Mouse (Mus musculus): ENCODE results near the gene Shc3. TPM values are rescaled to one million over a fixed set of nuclear protein-coding genes. Genes with fewer than 3 reads are reported as not detected.

Shc3 gene
- polyA plus RNA-seq, 1 experiment from 2014 or later: 3.4 TPM

- peak overlapping the region; percentile 5; the same call in 1 of the 2 replicates for H3K4me3 ChIP-seq
Measured at GRCm38 (mm10) chr13:51409936-51410481, 159.2 kb downstream of the Shc3 start.

GRCm38 (mm10) chr13:51408519-51409001 lies 160.7 kb downstream of the Shc3 start, which contains the start of gene S1pr3:
Gene S1pr3, plus strand, starts transcription at chr13:51408639.
- H3K4me3 ChIP-seq: peak within 1 kb of the TSS; percentile 38
- peak; percentile 70 for ATAC-seq (ENCODE audit: low read depth)
- under 1% methylated on average over 33 of the region's 33 CpGs for whole genome bisulfite sequencing
- H3K4me2 ChIP-seq: peak within 1 kb of the TSS; percentile 61
- peak within 1 kb of the TSS; percentile 64 for H3K9ac ChIP-seq
- no peaks in the 10 kb centered on the region for H3K9me3 ChIP-seq
- no peaks in the 10 kb centered on the region for H3K36me3 ChIP-seq
- H3K27me3 ChIP-seq: peaks cover 29% of the 10 kb centered on the region
- H3K4me1 ChIP-seq (replicated peaks): peaks cover 20% of the 10 kb centered on the region
- H3K27ac ChIP-seq (replicated peaks): no peak within 1 kb of the TSS

More at GRCm38 (mm10) chr13:51409936-51410481, 159.2 kb downstream of the Shc3 start:
- H3K4me2 ChIP-seq: peak overlapping the region; percentile 29
- H3K27ac ChIP-seq (replicated peaks): no peak overlapping the region
- H3K4me1 ChIP-seq (replicated peaks): peaks cover 20% of the 10 kb centered on the region
- H3K9me3 ChIP-seq: 0 out of 2 replicates have a peak, but pooled peaks cover under 1% of the 10 kb centered on the region
- no peak for ATAC-seq (ENCODE audit: low read depth)
- 79% methylated on average over 6 of the region's 6 CpGs for WGBS
- H3K9ac ChIP-seq: no peak overlapping the region
- H3K36me3 ChIP-seq: no peaks in the 10 kb centered on the region
- peaks cover 29% of the 10 kb centered on the region for H3K27me3 ChIP-seq

- Histone ChIP-seq H3K4me2 (peak overlapping the region; percentile 61), H3K9ac (no peak overlapping the region), H3K27me3 (peaks cover 29% of the 10 kb centered on the region), H3K9me3 (no peaks in the 10 kb centered on the region), H3K27ac (replicated peaks) (no peak overlapping the region), H3K4me1 (replicated peaks) (peaks cover 20% of the 10 kb centered on the region), H3K4me3 (no peak overlapping the region), H3K36me3 (no peaks in the 10 kb centered on the region)
- peak; percentile 17; the same call in 1 of the 2 replicates for ATAC-seq (ENCODE audit: low read depth)
- WGBS: 29% methylated on average over 13 of the region's 13 CpGs
Measured at GRCm38 (mm10) chr13:51407541-51408217, 161.5 kb downstream of the Shc3 start.

GRCm38 (mm10) chr13:51405731-51406320 lies 163.4 kb downstream of the Shc3 start:
- Histone ChIP-seq H3K9me3 (no peaks in the 10 kb centered on the region), H3K27me3 (peaks cover 29% of the 10 kb centered on the region), H3K4me1 (replicated peaks) (peaks cover 26% of the 10 kb centered on the region), H3K9ac (no peak overlapping the region), H3K4me3 (no peak overlapping the region), H3K36me3 (no peaks in the 10 kb centered on the region), H3K4me2 (no peak overlapping the region), H3K27ac (replicated peaks) (no peak overlapping the region)
- ATAC-seq (ENCODE audit: low read depth): no peak
- WGBS: 93% methylated on average over 13 of the region's 13 CpGs

GRCm38 (mm10) chr13:51404566-51404965 lies 164.7 kb downstream of the Shc3 start:
- WGBS: 86% methylated on average over 4 of the region's 4 CpGs
- H3K4me2 ChIP-seq: no peak overlapping the region
- H3K9me3 ChIP-seq: no peaks in the 10 kb centered on the region
- H3K27ac ChIP-seq (replicated peaks): no peak overlapping the region
- H3K4me3 ChIP-seq: no peak overlapping the region
- no peak overlapping the region for H3K9ac ChIP-seq
- no peaks in the 10 kb centered on the region for H3K36me3 ChIP-seq
- H3K27me3 ChIP-seq: peaks cover 27% of the 10 kb centered on the region
- no peak for ATAC-seq (ENCODE audit: low read depth)
- H3K4me1 ChIP-seq (replicated peaks): peaks cover 33% of the 10 kb centered on the region

GRCm38 (mm10) chr13:51400736-51401501 lies 168.3 kb downstream of the Shc3 start:
- H3K27ac ChIP-seq (replicated peaks): 0 out of 2 replicates have a peak overlapping the region, but pooled peaks have one; percentile 28
- H3K9me3 ChIP-seq: no peaks in the 10 kb centered on the region
- H3K4me2 ChIP-seq: peak overlapping the region; percentile 72
- H3K4me1 ChIP-seq (replicated peaks): peaks cover 12% of the 10 kb centered on the region
- H3K4me3 ChIP-seq: peak overlapping the region; percentile 41
- no peaks in the 10 kb centered on the region for H3K36me3 ChIP-seq
- peak; percentile 82 for ATAC-seq (ENCODE audit: low read depth)
- no peaks in the 10 kb centered on the region for H3K27me3 ChIP-seq
- H3K9ac ChIP-seq: peak overlapping the region; percentile 66
- 9% methylated on average over 20 of the region's 20 CpGs for WGBS

- Histone ChIP-seq H3K4me2 (peak overlapping the region; percentile 72), H3K27ac (replicated peaks) (0 out of 2 replicates have a peak overlapping the region, but pooled peaks have one; percentile 28), H3K27me3 (no peaks in the 10 kb centered on the region), H3K4me1 (replicated peaks) (peaks cover 12% of the 10 kb centered on the region), H3K36me3 (no peaks in the 10 kb centered on the region), H3K9me3 (no peaks in the 10 kb centered on the region), H3K4me3 (peak overlapping the region; percentile 41), H3K9ac (peak overlapping the region; percentile 66)
- WGBS: 27% methylated on average over 14 of the region's 14 CpGs
- ATAC-seq (ENCODE audit: low read depth): peak; percentile 70
Measured at GRCm38 (mm10) chr13:51400186-51400719, 169.0 kb downstream of the Shc3 start.

- no peak for ATAC-seq (ENCODE audit: low read depth)
- Histone ChIP-seq H3K9me3 (no peaks in the 10 kb centered on the region), H3K27me3 (no peaks in the 10 kb centered on the region), H3K4me3 (no peak overlapping the region), H3K27ac (replicated peaks) (no peak overlapping the region), H3K4me2 (no peak overlapping the region), H3K4me1 (replicated peaks) (peaks cover 12% of the 10 kb centered on the region), H3K9ac (no peak overlapping the region), H3K36me3 (no peaks in the 10 kb centered on the region)
- WGBS: 91% methylated on average over 3 of the region's 3 CpGs
Measured at GRCm38 (mm10) chr13:51399562-51399961, 169.7 kb downstream of the Shc3 start.

GRCm38 (mm10) chr13:51397861-51398260 lies 171.4 kb downstream of the Shc3 start:
- WGBS: 86% methylated on average over 6 of the region's 6 CpGs
- no peaks in the 10 kb centered on the region for H3K9me3 ChIP-seq
- H3K27me3 ChIP-seq: no peaks in the 10 kb centered on the region
- H3K4me1 ChIP-seq (replicated peaks): peaks cover 12% of the 10 kb centered on the region
- no peak overlapping the region for H3K4me3 ChIP-seq
- H3K4me2 ChIP-seq: no peak overlapping the region
- no peaks in the 10 kb centered on the region for H3K36me3 ChIP-seq
- no peak for ATAC-seq (ENCODE audit: low read depth)
- no peak overlapping the region for H3K9ac ChIP-seq
- no peak overlapping the region for H3K27ac ChIP-seq (replicated peaks)

- no peak overlapping the region for H3K27ac ChIP-seq (replicated peaks)
- no peak for ATAC-seq (ENCODE audit: low read depth)
- H3K9me3 ChIP-seq: no peaks in the 10 kb centered on the region
Measured at GRCm38 (mm10) chr13:51392256-51392655, 177.0 kb downstream of the Shc3 start.

GRCm38 (mm10) chr13:51391359-51391916 lies 177.8 kb downstream of the Shc3 start:
- ATAC-seq (ENCODE audit: low read depth): no peak

More at GRCm38 (mm10) chr13:51392256-51392655, 177.0 kb downstream of the Shc3 start:
- Histone ChIP-seq H3K4me1 (replicated peaks) (no peaks in the 10 kb centered on the region), H3K27me3 (no peaks in the 10 kb centered on the region), H3K4me3 (no peak overlapping the region), H3K4me2 (no peak overlapping the region), H3K36me3 (no peaks in the 10 kb centered on the region), H3K9ac (no peak overlapping the region)
- WGBS: 60% methylated on average over 1 of the region's 1 CpGs

More at GRCm38 (mm10) chr13:51391359-51391916, 177.8 kb downstream of the Shc3 start:
- Histone ChIP-seq H3K4me3 (no peak overlapping the region), H3K27ac (replicated peaks) (no peak overlapping the region), H3K4me2 (no peak overlapping the region), H3K9me3 (no peaks in the 10 kb centered on the region), H3K4me1 (replicated peaks) (no peaks in the 10 kb centered on the region), H3K36me3 (no peaks in the 10 kb centered on the region), H3K9ac (no peak overlapping the region), H3K27me3 (no peaks in the 10 kb centered on the region)
- 84% methylated on average over 6 of the region's 6 CpGs for WGBS
